Mouse (Mus musculus) stomach, embryonic 14.5 days (tissue): Measurements from ENCODE around the gene Agpat2. TPM values are rescaled to one million over a fixed set of nuclear protein-coding genes. Genes with fewer than 3 reads are reported as not detected.

Experiments used
- ATAC-seq: fragments of 200-750 bp; cut with Nextera tagmentation; 2 replicates; pipeline ENCODE4 v1.8.0; 2017; ENCODE audit warnings: low read depth, moderate TSS enrichment; ENCODE audit not compliant: insufficient number of reproducible peaks, insufficient read depth, low FRiP score
- H3K27ac ChIP-seq: fragments of 300-500 bp; sonication (generic); 2 replicates; pipeline ENCODE4 v1.5.1; 2014; ENCODE audit warnings: mild to moderate bottlenecking, low read length, moderate library complexity, mixed read lengths
- H3K27me3 ChIP-seq: fragments of 300-500 bp; sonication (generic); 2 replicates; pipeline ENCODE4 v1.6.1; 2014; ENCODE audit warnings: low read length, control low read depth, mixed read lengths; ENCODE audit not compliant: control insufficient read depth, insufficient read depth
- H3K36me3 ChIP-seq: fragments of 300-500 bp; sonication (generic); 2 replicates; pipeline ENCODE4 v1.6.1; 2014; ENCODE audit warnings: mild to moderate bottlenecking, control low read depth, low read length, moderate library complexity, mixed read lengths; ENCODE audit not compliant: control insufficient read depth, insufficient read depth
- H3K4me1 ChIP-seq: fragments of 300-500 bp; sonication (generic); 2 replicates; pipeline ENCODE4 v1.6.1; 2014; ENCODE audit warnings: low read length, control low read depth, mixed read lengths; ENCODE audit not compliant: control insufficient read depth, insufficient read depth
- H3K4me2 ChIP-seq: fragments of 300-500 bp; sonication (generic); replicated peaks from 2 replicates; pipeline ENCODE4 v1.6.1; 2014; ENCODE audit warnings: low read depth, low read length, control low read depth
- H3K4me3 ChIP-seq: fragments of 300-500 bp; sonication (generic); 2 replicates; pipeline ENCODE4 v1.5.1; 2014; ENCODE audit warnings: low read depth, low read length, control low read depth
- H3K9ac ChIP-seq: fragments of 300-500 bp; sonication (generic); replicated peaks from 2 replicates; pipeline ENCODE4 v1.6.1; 2014; ENCODE audit warnings: low read depth, mild to moderate bottlenecking, control low read depth, low read length, moderate library complexity, mixed read lengths
- H3K9me3 ChIP-seq: fragments of 300-500 bp; sonication (generic); 2 replicates; pipeline ENCODE4 v1.6.1; 2016; ENCODE audit warnings: low read depth, low read length, control low read depth; ENCODE audit not compliant: control insufficient read depth
- WGBS: fragments of 180-500 bp; shearing (Covaris S2); extraction: QIAGEN DNeasy Blood & Tissue Kit; methylation state at CpG from one replicate; pipeline ENCODE4 v1.1.7; 2014; 5-methylcytosine and 5-hydroxymethylcytosine counted together
- polyA plus RNA-seq: library from polyadenylated mRNA; unstranded; fragments of >200 nt; fragmentation: Nextera tagmentation; extraction: Ambion mirVana; gene quantifications from 2 replicates; pipeline ENCODE4 v1.2.1, GENCODE M21; 2014

Gene Agpat2
- 43.7 and 44.8 TPM in 2 replicates for polyA plus RNA-seq

- peak; percentile 90 for ATAC-seq
- peak within 1 kb of the TSS; percentile 77 for H3K9ac ChIP-seq
- WGBS: 1% methylated on average over 87 of the region's 103 CpGs
- H3K4me2 ChIP-seq: peak within 1 kb of the TSS; percentile 76
- peak within 1 kb of the TSS; percentile 78 for H3K27ac ChIP-seq
- no peaks in the 10 kb centered on the region for H3K9me3 ChIP-seq
- no peaks in the 10 kb centered on the region for H3K36me3 ChIP-seq
- H3K4me3 ChIP-seq: peak within 1 kb of the TSS; percentile 67
- H3K4me1 ChIP-seq: peaks cover 28% of the 10 kb centered on the region; the same call in 1 of the 2 replicates
- H3K27me3 ChIP-seq: no peaks in the 10 kb centered on the region
These were observed at the start of gene Agpat2 for GRCm38 (mm10) chr2:26603720-26604671. Gene Agpat2, minus strand, starts transcription at chr2:26604417.

GRCm38 (mm10) chr2:26646643-26647293 is 42.6 kb upstream of the Agpat2 start:
- Histone ChIP-seq H3K27me3 (no peaks in the 10 kb centered on the region), H3K4me1 (no peaks in the 10 kb centered on the region), H3K27ac (no peak overlapping the region), H3K4me2 (no peak overlapping the region), H3K9ac (no peak overlapping the region), H3K36me3 (no peaks in the 10 kb centered on the region), H3K9me3 (no peaks in the 10 kb centered on the region), H3K4me3 (no peak overlapping the region)
- WGBS: 25% methylated on average over 3 of the region's 3 CpGs
- peak; percentile 95 for ATAC-seq

- Histone ChIP-seq H3K9ac (no peak overlapping the region), H3K36me3 (no peaks in the 10 kb centered on the region), H3K4me2 (no peak overlapping the region), H3K4me1 (peaks cover 2% of the 10 kb centered on the region; the same call in 1 of the 2 replicates), H3K27me3 (no peaks in the 10 kb centered on the region), H3K9me3 (no peaks in the 10 kb centered on the region), H3K27ac (no peak overlapping the region), H3K4me3 (no peak overlapping the region)
- WGBS: 54% methylated on average over 2 of the region's 2 CpGs
- no peak for ATAC-seq
These were observed 39.7 kb upstream of the Agpat2 start for GRCm38 (mm10) chr2:26643942-26644341.

GRCm38 (mm10) chr2:26641006-26641647 is 36.9 kb upstream of the Agpat2 start:
- Histone ChIP-seq H3K27ac (peak overlapping the region; percentile 80; the same call in 1 of the 2 replicates), H3K4me2 (no peak overlapping the region), H3K27me3 (no peaks in the 10 kb centered on the region), H3K36me3 (peaks cover 22% of the 10 kb centered on the region), H3K9ac (no peak overlapping the region), H3K4me3 (no peak overlapping the region), H3K9me3 (no peaks in the 10 kb centered on the region), H3K4me1 (peaks cover 16% of the 10 kb centered on the region)
- ATAC-seq: no peak
- WGBS: 70% methylated on average over 7 of the region's 7 CpGs

GRCm38 (mm10) chr2:26639838-26640830 is 35.9 kb upstream of the Agpat2 start:
- Histone ChIP-seq H3K27ac (peak overlapping the region; percentile 80), H3K4me1 (peaks cover 16% of the 10 kb centered on the region), H3K4me2 (peak overlapping the region; percentile 72), H3K9me3 (no peaks in the 10 kb centered on the region), H3K9ac (peak overlapping the region; percentile 95), H3K4me3 (peak overlapping the region; percentile 88), H3K36me3 (peaks cover 30% of the 10 kb centered on the region), H3K27me3 (no peaks in the 10 kb centered on the region)
- 4% methylated on average over 49 of the region's 49 CpGs for WGBS
- ATAC-seq: peak; percentile 86

GRCm38 (mm10) chr2:26639083-26639482 is 34.9 kb upstream of the Agpat2 start:
- Histone ChIP-seq H3K9me3 (no peaks in the 10 kb centered on the region), H3K4me1 (peaks cover 16% of the 10 kb centered on the region), H3K27me3 (no peaks in the 10 kb centered on the region), H3K4me2 (peak overlapping the region; percentile 72), H3K4me3 (peak overlapping the region; percentile 88), H3K9ac (peak overlapping the region; percentile 95), H3K36me3 (peaks cover 34% of the 10 kb centered on the region), H3K27ac (no peak overlapping the region)
- WGBS: 4% methylated on average over 8 of the region's 8 CpGs
- ATAC-seq: peak; percentile 39; the same call in 1 of the 2 replicates

- Histone ChIP-seq H3K4me2 (peak overlapping the region; percentile 72), H3K9me3 (no peaks in the 10 kb centered on the region), H3K36me3 (peaks cover 34% of the 10 kb centered on the region), H3K27me3 (no peaks in the 10 kb centered on the region), H3K4me3 (peak overlapping the region; percentile 88), H3K9ac (peak overlapping the region; percentile 95), H3K27ac (no peak overlapping the region), H3K4me1 (peaks cover 16% of the 10 kb centered on the region)
- ATAC-seq: no peak
- WGBS: 66% methylated on average over 5 of the region's 5 CpGs
These were observed 34.4 kb upstream of the Agpat2 start for GRCm38 (mm10) chr2:26638572-26638971.
